Mouse (Mus musculus) heart, embryonic 14.5 days (tissue): ENCODE data around the gene Btbd1. TPM values are rescaled to one million over a fixed set of nuclear protein-coding genes. Genes with fewer than 3 reads are reported as not detected.

Experiments used
- ATAC-seq: fragments of 200-750 bp; cut with Nextera tagmentation; 2 replicates; pipeline ENCODE4 v1.8.0; 2017; ENCODE audit warnings: low read depth, moderate TSS enrichment; ENCODE audit not compliant: insufficient number of reproducible peaks, insufficient read depth, low FRiP score
- H3K27ac ChIP-seq, 2 experiments: fragments of 200-500 bp in 1 of 2; fragments of 300-500 bp in 1 of 2; sonication (generic) in 1 of 2; replicated peaks in 1 of 2; 2 replicates each; pipeline ENCODE4 v1.5.1; 2012 to 2014; ENCODE audit warnings: low read depth in 2 of 2, low read length in 2 of 2, control low read depth in 1 of 2, mild to moderate bottlenecking in 1 of 2, mixed read lengths in 1 of 2; ENCODE audit not compliant: control insufficient read depth in 1 of 2, insufficient read depth in 1 of 2
- H3K27me3 ChIP-seq: fragments of 300-500 bp; sonication (generic); 2 replicates; pipeline ENCODE4 v1.6.1; 2014; ENCODE audit warnings: mild to moderate bottlenecking, low read length, control low read depth; ENCODE audit not compliant: control insufficient read depth, insufficient read depth
- H3K36me3 ChIP-seq: fragments of 300-500 bp; sonication (generic); 2 replicates; pipeline ENCODE4 v1.6.1; 2014; ENCODE audit warnings: mild to moderate bottlenecking, control low read depth, low read length, mixed read lengths; ENCODE audit not compliant: control insufficient read depth, insufficient read depth
- H3K4me1 ChIP-seq, 2 experiments: fragments of 200-500 bp in 1 of 2; fragments of 300-500 bp in 1 of 2; sonication (generic) in 1 of 2; 2 replicates each; pipeline ENCODE4 v1.6.1; 2012 to 2014; ENCODE audit warnings: low read length in 2 of 2, control low read depth in 1 of 2, mixed read lengths in 1 of 2; ENCODE audit not compliant: control insufficient read depth in 2 of 2, insufficient read depth in 2 of 2
- H3K4me2 ChIP-seq: fragments of 300-500 bp; sonication (generic); 2 replicates; pipeline ENCODE4 v1.6.1; 2014; ENCODE audit warnings: mild to moderate bottlenecking, low read length
- H3K4me3 ChIP-seq, 2 experiments: fragments of 200-500 bp in 1 of 2; fragments of 300-500 bp in 1 of 2; sonication (generic) in 1 of 2; 2 replicates each; pipeline ENCODE4 v1.5.1; 2012 to 2014; ENCODE audit warnings: low read length in 2 of 2, mild to moderate bottlenecking in 2 of 2, control low read depth in 1 of 2, low read depth in 1 of 2, moderate library complexity in 1 of 2; ENCODE audit not compliant: control insufficient read depth in 1 of 2, insufficient read depth in 1 of 2
- H3K9ac ChIP-seq: fragments of 300-500 bp; sonication (generic); 2 replicates; pipeline ENCODE4 v1.6.1; 2014; ENCODE audit warnings: mild to moderate bottlenecking, low read length
- H3K9me3 ChIP-seq: fragments of 300-500 bp; sonication (generic); 2 replicates; pipeline ENCODE4 v1.6.1; 2016; ENCODE audit warnings: low read length, control low read depth; ENCODE audit not compliant: control insufficient read depth
- WGBS: fragments of 180-500 bp; shearing (Covaris S2); extraction: QIAGEN DNeasy Blood & Tissue Kit; methylation state at CpG from one replicate; pipeline ENCODE4 v1.1.7; 2014; 5-methylcytosine and 5-hydroxymethylcytosine counted together
- polyA plus RNA-seq: library from polyadenylated mRNA; unstranded; fragments of >200 nt; fragmentation: Nextera tagmentation; extraction: Ambion mirVana; gene quantifications from 2 replicates; pipeline ENCODE4 v1.2.1, GENCODE M21; 2014

Btbd1 gene
- polyA plus RNA-seq, 1 experiment from 2014 or later = 130 TPM

GRCm38 (mm10) chr7:81858968-81859721 is 29.9 kb upstream of the Btbd1 start, which contains the start of gene Tm6sf1:
Tm6sf1 (plus strand) TSS chr7:81859001.
- H3K4me3 ChIP-seq = peak within 1 kb of the TSS; percentile 76 to 83
- H3K4me1 ChIP-seq = peaks cover 33% of the 10 kb centered on the region in 2 experiments
- H3K9ac ChIP-seq = peak within 1 kb of the TSS; percentile 80
- H3K36me3 ChIP-seq = no peaks in the 10 kb centered on the region
- H3K27ac ChIP-seq = peak within 1 kb of the TSS; percentile 49 to 56
- peak within 1 kb of the TSS; percentile 84 for H3K4me2 ChIP-seq
- no peaks in the 10 kb centered on the region for H3K27me3 ChIP-seq
- under 1% methylated on average over 48 of the region's 64 CpGs for WGBS
- no peaks in the 10 kb centered on the region for H3K9me3 ChIP-seq
- peak; percentile 40 for ATAC-seq

GRCm38 (mm10) chr7:81858236-81858635 is 29.0 kb upstream of the Btbd1 start:
- no peak overlapping the region for H3K27ac ChIP-seq

GRCm38 (mm10) chr7:81856221-81856620 is 27.0 kb upstream of the Btbd1 start:
- 78% methylated on average over 4 of the region's 4 CpGs for WGBS
- Histone ChIP-seq H3K27me3 (no peaks in the 10 kb centered on the region), H3K4me3 (no peak overlapping the region), H3K9me3 (no peaks in the 10 kb centered on the region), H3K9ac (no peak overlapping the region), H3K36me3 (no peaks in the 10 kb centered on the region), H3K4me1 (peaks cover 16 to 28% of the 10 kb centered on the region in 2 experiments), H3K27ac (no peak overlapping the region), H3K4me2 (no peak overlapping the region)
- no peak for ATAC-seq

More at GRCm38 (mm10) chr7:81858236-81858635, 29.0 kb upstream of the Btbd1 start:
- 12% methylated on average over 9 of the region's 9 CpGs for WGBS
- no peaks in the 10 kb centered on the region for H3K36me3 ChIP-seq
- no peaks in the 10 kb centered on the region for H3K27me3 ChIP-seq
- no peaks in the 10 kb centered on the region for H3K9me3 ChIP-seq
- peak overlapping the region in 1 of 2 experiments; percentile 76; a peak in 1 of 4 replicates for H3K4me3 ChIP-seq
- peak overlapping the region; percentile 80 for H3K9ac ChIP-seq
- ATAC-seq = no peak
- peaks cover 27 to 30% of the 10 kb centered on the region in 2 experiments for H3K4me1 ChIP-seq
- H3K4me2 ChIP-seq = peak overlapping the region; percentile 84

DNA sequence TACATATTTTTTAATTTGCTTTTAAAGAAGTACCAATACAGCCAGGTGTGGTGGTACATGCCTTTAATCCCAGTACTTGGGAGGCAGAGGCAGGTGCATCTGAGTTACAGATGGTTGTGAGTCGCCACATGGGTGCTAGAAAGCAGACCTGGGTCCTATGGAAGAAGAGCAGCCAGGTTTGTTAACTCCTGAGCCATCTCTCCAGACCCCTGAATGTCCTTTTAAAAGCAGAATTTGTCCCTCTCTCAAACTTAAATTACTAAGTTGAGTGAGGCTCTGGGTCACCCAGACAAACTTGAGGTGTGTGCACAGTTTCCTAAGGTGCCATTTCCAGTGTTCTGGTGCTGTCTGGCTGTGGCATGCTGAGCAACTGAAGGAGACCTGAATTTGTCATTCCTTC is 26.5 kb upstream of the Btbd1 start, which contains the start of gene Gm10160:
Gm10160 (minus strand) TSS at position 101 of the 400 bp plus-strand sequence.
- Histone ChIP-seq H3K9ac (0 out of 2 replicates have a peak within 1 kb of the TSS, but pooled peaks have one; percentile 13), H3K4me3 (peak within 1 kb of the TSS in 1 of 2 experiments; percentile 17; a peak in 2 of 4 replicates), H3K4me1 (peaks cover 16 to 28% of the 10 kb centered on the region in 2 experiments), H3K27ac (peak within 1 kb of the TSS; percentile 52 to 79), H3K9me3 (no peaks in the 10 kb centered on the region), H3K36me3 (no peaks in the 10 kb centered on the region), H3K27me3 (no peaks in the 10 kb centered on the region), H3K4me2 (peak within 1 kb of the TSS; percentile 57)
- WGBS = 88% methylated on average over 1 of the region's 1 CpGs
- ATAC-seq = no peak

DNA sequence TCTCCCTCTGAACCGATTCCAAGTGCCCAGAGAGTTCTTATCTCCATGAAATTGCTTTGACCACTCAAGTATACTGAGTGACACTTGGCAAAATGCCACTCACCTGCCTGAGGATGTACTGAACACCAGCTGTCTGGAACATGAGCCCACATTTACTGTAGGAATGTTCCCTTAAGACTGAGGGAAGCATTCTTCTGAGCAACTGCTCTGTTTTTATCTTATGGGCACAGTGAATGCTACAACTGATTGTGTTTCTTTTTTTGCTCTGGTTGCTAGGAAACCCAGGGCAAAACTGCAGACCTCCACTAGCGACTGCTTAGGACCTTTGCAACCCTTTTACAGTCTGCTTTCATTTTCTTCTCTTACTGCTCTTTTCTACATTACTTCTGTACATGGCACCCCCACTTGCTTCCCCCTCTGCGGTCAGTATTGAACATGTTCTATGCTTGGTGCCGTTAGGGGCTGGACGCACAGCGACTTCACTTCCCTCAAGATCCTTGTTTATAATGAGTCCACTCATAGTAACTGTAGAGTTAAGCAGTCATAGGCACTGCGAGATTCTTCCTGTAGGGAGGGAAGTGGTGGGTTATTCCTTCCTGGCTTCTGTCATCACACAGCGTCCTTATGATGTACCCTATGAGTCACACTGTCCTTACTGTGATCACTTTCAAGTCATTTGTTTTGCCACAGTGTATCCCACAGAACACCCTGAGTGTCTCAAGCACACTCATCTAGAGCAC is 25.5 kb upstream of the Btbd1 start:
- no peaks in the 10 kb centered on the region for H3K9me3 ChIP-seq
- peaks cover 10 to 20% of the 10 kb centered on the region in 2 experiments for H3K4me1 ChIP-seq
- ATAC-seq = peak; percentile 23; the same call in 1 of the 2 replicates
- peak overlapping the region; percentile 52 to 79 for H3K27ac ChIP-seq
- H3K36me3 ChIP-seq = no peaks in the 10 kb centered on the region
- H3K9ac ChIP-seq = 0 out of 2 replicates have a peak overlapping the region, but pooled peaks have one; percentile 13
- H3K4me2 ChIP-seq = peak overlapping the region; percentile 57
- 18% methylated on average over 8 of the region's 8 CpGs for WGBS
- H3K27me3 ChIP-seq = no peaks in the 10 kb centered on the region
- peak overlapping the region in 1 of 2 experiments; percentile 17; a peak in 2 of 4 replicates for H3K4me3 ChIP-seq

GRCm38 (mm10) chr7:81851706-81852105 is 22.5 kb upstream of the Btbd1 start:
- H3K27me3 ChIP-seq = no peaks in the 10 kb centered on the region
- H3K9ac ChIP-seq = no peak overlapping the region
- H3K27ac ChIP-seq = no peak overlapping the region
- ATAC-seq = no peak
- H3K36me3 ChIP-seq = no peaks in the 10 kb centered on the region
- peaks cover 5 to 11% of the 10 kb centered on the region in 2 experiments; a peak in 3 of 4 replicates for H3K4me1 ChIP-seq
- H3K4me2 ChIP-seq = no peak overlapping the region
- no peaks in the 10 kb centered on the region for H3K9me3 ChIP-seq
- no peak overlapping the region for H3K4me3 ChIP-seq
- 68% methylated on average over 3 of the region's 3 CpGs for WGBS

GRCm38 (mm10) chr7:81850171-81850570 is 20.9 kb upstream of the Btbd1 start:
- WGBS = 71% methylated on average over 6 of the region's 6 CpGs
- Histone ChIP-seq H3K4me3 (no peak overlapping the region), H3K4me2 (no peak overlapping the region), H3K9ac (no peak overlapping the region), H3K27ac (no peak overlapping the region), H3K4me1 (peaks cover 5 to 11% of the 10 kb centered on the region in 2 experiments; a peak in 3 of 4 replicates), H3K27me3 (no peaks in the 10 kb centered on the region), H3K36me3 (no peaks in the 10 kb centered on the region), H3K9me3 (no peaks in the 10 kb centered on the region)
- ATAC-seq = no peak
